Mouse (Mus musculus): ENCODE results near the gene Areg. TPM values are rescaled to one million over a fixed set of nuclear protein-coding genes. Genes with fewer than 3 reads are reported as not detected.

Areg gene
- total and polyA plus RNA-seq, 3 experiments = not detected

DNA sequence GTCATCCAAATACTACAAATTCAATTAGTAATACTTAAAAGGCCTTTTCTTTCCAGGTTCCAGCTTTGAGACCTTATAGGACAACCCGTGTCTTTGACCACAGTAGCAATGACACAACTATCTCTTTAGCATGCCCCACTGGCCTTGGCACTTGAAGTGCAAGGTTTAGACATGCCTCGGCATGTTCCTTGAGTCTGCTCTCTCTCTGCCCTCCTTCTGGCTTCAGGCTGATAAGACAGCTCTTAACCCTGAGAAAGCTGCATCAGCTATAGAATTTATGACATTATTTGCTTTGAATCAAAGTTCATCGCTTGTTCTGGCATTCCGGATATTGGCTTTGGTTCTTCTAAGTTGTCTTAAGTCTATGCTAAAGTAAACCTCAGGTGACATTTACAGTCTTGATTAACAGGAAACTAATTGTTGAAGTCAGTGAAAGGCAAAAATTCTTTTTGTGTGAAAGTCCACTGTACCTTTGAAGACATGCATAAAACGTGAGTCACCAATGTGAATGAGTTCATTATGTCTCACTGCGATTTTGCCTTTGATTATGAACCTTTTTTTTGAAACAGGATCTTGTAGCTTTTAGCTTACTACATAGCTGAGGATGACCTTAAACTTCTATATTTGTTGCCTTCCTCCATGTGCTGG, 29.3 kb upstream of the Areg start:
- intact Hi-C loops (cut with DNase I) = no loop called here
- Histone ChIP-seq H3K9ac (ENCODE audit: low read depth, low read length) (no peak overlapping the region), H3K36me3 (ENCODE audit: control insufficient read depth, insufficient read depth, low read length) (no peaks in the 10 kb centered on the region), H3K27ac (no peak overlapping the region), H3K4me3 (no peak overlapping the region), H3K27me3 (ENCODE audit: control insufficient read depth, insufficient read depth, low read length) (no peaks in the 10 kb centered on the region), H3K79me2 (replicated peaks; ENCODE audit: control insufficient read depth, insufficient read depth, low read length) (no peaks in the 10 kb centered on the region), H3K4me1 (ENCODE audit: control insufficient read depth, insufficient read depth, low read length) (no peaks in the 10 kb centered on the region)
- TF ChIP-seq EP300 (IDR thresholded peaks at IDR 0.05; ENCODE audit: insufficient read depth, low read depth, low read length) (no peak), CTCF (IDR thresholded peaks at IDR 0.05) (no peak), POLR2A (IDR thresholded peaks at IDR 0.05; ENCODE audit: insufficient read depth, low read depth, low read length) (no peak)
- WGBS = 81% methylated on average over 6 of the region's 6 CpGs
- DNase-seq = no peak

- no peak for DNase-seq
- no peaks in the 10 kb centered on the region for H3K79me2 ChIP-seq (replicated peaks; ENCODE audit: control insufficient read depth, insufficient read depth, low read length)
- WGBS = 73% methylated on average over 8 of the region's 8 CpGs
- H3K27ac ChIP-seq = no peak overlapping the region
- H3K4me3 ChIP-seq = no peak overlapping the region
- H3K9ac ChIP-seq (ENCODE audit: low read depth, low read length) = no peak overlapping the region
- no peaks in the 10 kb centered on the region for H3K27me3 ChIP-seq (ENCODE audit: control insufficient read depth, insufficient read depth, low read length)
- intact Hi-C loops (cut with DNase I) = no loop called here
- H3K4me1 ChIP-seq (ENCODE audit: control insufficient read depth, insufficient read depth, low read length) = no peaks in the 10 kb centered on the region
- no peak for TF ChIP-seq EP300 (IDR thresholded peaks at IDR 0.05; ENCODE audit: insufficient read depth, low read depth, low read length)
- TF ChIP-seq CTCF (IDR thresholded peaks at IDR 0.05) = no peak
- no peak for TF ChIP-seq POLR2A (IDR thresholded peaks at IDR 0.05; ENCODE audit: insufficient read depth, low read depth, low read length)
- no peaks in the 10 kb centered on the region for H3K36me3 ChIP-seq (ENCODE audit: control insufficient read depth, insufficient read depth, low read length)
These were observed 28.4 kb upstream of the Areg start for GRCm38 (mm10) chr5:91111019-91111418.

DNA sequence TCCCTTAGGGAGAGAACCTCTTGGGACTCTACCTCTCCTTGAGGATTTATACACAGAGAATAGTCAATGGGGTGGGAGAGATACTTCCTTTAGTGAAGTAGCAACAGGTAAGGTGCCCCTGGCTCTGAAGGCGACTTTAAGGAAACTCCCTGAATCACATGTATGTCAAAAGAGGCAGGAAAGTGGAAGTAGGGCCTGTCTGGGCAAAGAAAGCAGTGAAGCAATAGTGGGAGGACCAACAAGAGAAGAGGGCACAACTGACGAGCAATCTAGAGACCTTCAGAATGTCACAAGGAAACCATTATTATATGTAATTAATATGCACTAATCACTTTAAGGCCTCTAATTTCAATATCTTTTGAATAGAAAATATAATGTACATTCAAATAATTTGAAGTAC, 25.4 kb upstream of the Areg start:
- WGBS = 83% methylated on average over 2 of the region's 2 CpGs
- Histone ChIP-seq H3K36me3 (ENCODE audit: control insufficient read depth, insufficient read depth, low read length) (no peaks in the 10 kb centered on the region), H3K9ac (ENCODE audit: low read depth, low read length) (no peak overlapping the region), H3K27ac (no peak overlapping the region), H3K4me3 (no peak overlapping the region), H3K79me2 (replicated peaks; ENCODE audit: control insufficient read depth, insufficient read depth, low read length) (no peaks in the 10 kb centered on the region), H3K27me3 (ENCODE audit: control insufficient read depth, insufficient read depth, low read length) (no peaks in the 10 kb centered on the region), H3K4me1 (ENCODE audit: control insufficient read depth, insufficient read depth, low read length) (no peaks in the 10 kb centered on the region)
- no peak for DNase-seq
- intact Hi-C loops (cut with DNase I) = no loop called here
- TF ChIP-seq CTCF (IDR thresholded peaks at IDR 0.05) (no peak), POLR2A (IDR thresholded peaks at IDR 0.05; ENCODE audit: insufficient read depth, low read depth, low read length) (no peak), EP300 (IDR thresholded peaks at IDR 0.05; ENCODE audit: insufficient read depth, low read depth, low read length) (no peak)

DNA sequence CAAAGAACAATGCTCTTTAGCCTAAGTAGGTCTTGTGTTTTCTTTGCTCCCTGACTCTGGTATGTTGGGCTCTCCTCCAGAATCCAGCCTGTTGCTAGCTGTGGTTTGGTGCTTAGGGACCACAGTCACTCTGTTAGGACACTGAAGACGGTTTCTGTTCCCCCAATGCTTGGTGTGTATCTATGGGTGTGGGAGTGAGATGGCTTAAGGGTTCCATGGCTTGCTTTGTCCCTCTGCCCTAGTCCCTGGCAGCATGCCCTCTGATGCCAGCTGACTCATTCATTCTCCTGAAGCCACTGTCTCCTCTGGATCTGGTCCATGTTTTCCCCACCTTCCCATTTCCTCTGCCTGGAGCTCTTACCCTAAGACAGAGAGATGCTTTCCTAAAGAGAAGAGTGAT, 24.8 kb upstream of the Areg start:
- no peak overlapping the region for H3K9ac ChIP-seq (ENCODE audit: low read depth, low read length)
- H3K36me3 ChIP-seq (ENCODE audit: control insufficient read depth, insufficient read depth, low read length) = no peaks in the 10 kb centered on the region
- no peaks in the 10 kb centered on the region for H3K4me1 ChIP-seq (ENCODE audit: control insufficient read depth, insufficient read depth, low read length)
- no peak for DNase-seq
- no peaks in the 10 kb centered on the region for H3K27me3 ChIP-seq (ENCODE audit: control insufficient read depth, insufficient read depth, low read length)
- no peaks in the 10 kb centered on the region for H3K79me2 ChIP-seq (replicated peaks; ENCODE audit: control insufficient read depth, insufficient read depth, low read length)
- 71% methylated on average over 1 of the region's 1 CpGs for WGBS
- intact Hi-C loops (cut with DNase I) = no loop called here
- TF ChIP-seq EP300 (IDR thresholded peaks at IDR 0.05; ENCODE audit: insufficient read depth, low read depth, low read length) (no peak), POLR2A (IDR thresholded peaks at IDR 0.05; ENCODE audit: insufficient read depth, low read depth, low read length) (no peak), CTCF (IDR thresholded peaks at IDR 0.05) (no peak)
- no peak overlapping the region for H3K27ac ChIP-seq
- H3K4me3 ChIP-seq = no peak overlapping the region

DNA sequence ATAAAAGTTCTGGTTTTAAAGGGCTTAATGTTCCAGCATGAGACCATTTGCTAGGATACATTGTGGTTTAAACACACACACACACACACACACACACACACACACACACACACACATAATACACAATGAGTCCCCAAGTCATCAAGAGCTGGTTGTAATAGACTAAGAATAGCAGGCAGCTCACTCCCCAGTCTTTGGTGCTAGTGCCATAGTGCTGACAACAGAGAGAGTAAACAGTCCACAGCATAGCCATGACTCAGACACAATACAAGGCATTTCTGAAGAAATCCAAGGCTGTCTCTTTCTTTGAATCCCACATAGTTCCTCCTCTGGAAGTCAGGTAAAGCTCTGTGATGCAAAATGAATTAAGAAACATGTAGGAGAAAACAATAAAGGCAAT, 20.8 kb upstream of the Areg start:
- H3K4me3 ChIP-seq = no peak overlapping the region
- H3K27me3 ChIP-seq (ENCODE audit: control insufficient read depth, insufficient read depth, low read length) = no peaks in the 10 kb centered on the region
- no peaks in the 10 kb centered on the region for H3K36me3 ChIP-seq (ENCODE audit: control insufficient read depth, insufficient read depth, low read length)
- H3K79me2 ChIP-seq (replicated peaks; ENCODE audit: control insufficient read depth, insufficient read depth, low read length) = no peaks in the 10 kb centered on the region
- intact Hi-C loops (cut with DNase I) = no loop called here
- no peak overlapping the region for H3K9ac ChIP-seq (ENCODE audit: low read depth, low read length)
- H3K4me1 ChIP-seq (ENCODE audit: control insufficient read depth, insufficient read depth, low read length) = no peaks in the 10 kb centered on the region
- no peak for DNase-seq
- TF ChIP-seq POLR2A (IDR thresholded peaks at IDR 0.05; ENCODE audit: insufficient read depth, low read depth, low read length) = no peak
- H3K27ac ChIP-seq = no peak overlapping the region

GRCm38 (mm10) chr5:91123404-91123803, 16.0 kb upstream of the Areg start:
- no peaks in the 10 kb centered on the region for H3K27me3 ChIP-seq (ENCODE audit: control insufficient read depth, insufficient read depth, low read length)
- H3K36me3 ChIP-seq (ENCODE audit: control insufficient read depth, insufficient read depth, low read length) = no peaks in the 10 kb centered on the region
- intact Hi-C loops (cut with DNase I) = no loop called here
- DNase-seq = no peak
- no peaks in the 10 kb centered on the region for H3K4me1 ChIP-seq (ENCODE audit: control insufficient read depth, insufficient read depth, low read length)
- H3K79me2 ChIP-seq (replicated peaks; ENCODE audit: control insufficient read depth, insufficient read depth, low read length) = no peaks in the 10 kb centered on the region
- no peak overlapping the region for H3K27ac ChIP-seq
- H3K9ac ChIP-seq (ENCODE audit: low read depth, low read length) = no peak overlapping the region
- no peak overlapping the region for H3K4me3 ChIP-seq
- TF ChIP-seq CTCF (IDR thresholded peaks at IDR 0.05) (no peak), EP300 (IDR thresholded peaks at IDR 0.05; ENCODE audit: insufficient read depth, low read depth, low read length) (no peak), POLR2A (IDR thresholded peaks at IDR 0.05; ENCODE audit: insufficient read depth, low read depth, low read length) (no peak)
- 62% methylated on average over 4 of the region's 4 CpGs for WGBS
